Mouse (Mus musculus) limb, embryonic 13.5 days (tissue): Measurements from ENCODE around the gene Rnf149. TPM values are rescaled to one million over a fixed set of nuclear protein-coding genes. Genes with fewer than 3 reads are reported as not detected.

Experiments
- ATAC-seq: fragments of 200-750 bp; cut with Nextera tagmentation; 2 replicates; pipeline ENCODE4 v1.8.0; 2017; ENCODE audit warnings: low read depth, moderate number of reproducible peaks, moderate TSS enrichment; ENCODE audit not compliant: low FRiP score
- H3K27ac ChIP-seq: fragments of 300-500 bp; sonication (generic); 2 replicates; pipeline ENCODE4 v1.5.1; 2015; ENCODE audit warnings: inconsistent platforms, mild to moderate bottlenecking, moderate library complexity
- H3K27me3 ChIP-seq: fragments of 300-500 bp; sonication (generic); 2 replicates; pipeline ENCODE4 v1.6.1; 2015; ENCODE audit warnings: mild to moderate bottlenecking, inconsistent platforms
- H3K36me3 ChIP-seq: fragments of 300-500 bp; sonication (generic); 2 replicates; pipeline ENCODE4 v1.6.1; 2015; ENCODE audit warnings: inconsistent platforms, mild to moderate bottlenecking, moderate library complexity
- H3K4me1 ChIP-seq: fragments of 300-500 bp; sonication (generic); 2 replicates; pipeline ENCODE4 v1.6.1; 2015; ENCODE audit warnings: inconsistent platforms
- H3K4me2 ChIP-seq: fragments of 300-500 bp; sonication (generic); replicated peaks from 2 replicates; pipeline ENCODE4 v1.6.1; 2015; ENCODE audit warnings: inconsistent platforms, mild to moderate bottlenecking, moderate library complexity
- H3K4me3 ChIP-seq: fragments of 300-500 bp; sonication (generic); 2 replicates; pipeline ENCODE4 v1.5.1; 2015; ENCODE audit warnings: moderate library complexity, mild to moderate bottlenecking, inconsistent platforms
- H3K9ac ChIP-seq: fragments of 300-500 bp; sonication (generic); 2 replicates; pipeline ENCODE4 v1.6.1; 2015; ENCODE audit warnings: mild to moderate bottlenecking, inconsistent platforms
- H3K9me3 ChIP-seq: fragments of 300-500 bp; sonication (generic); 2 replicates; pipeline ENCODE4 v1.6.1; 2016; ENCODE audit warnings: inconsistent platforms
- WGBS: fragments of 180-500 bp; shearing (Covaris S2); methylation state at CpG from one replicate; pipeline ENCODE4 v1.1.7; 2015; 5-methylcytosine and 5-hydroxymethylcytosine counted together
- polyA plus RNA-seq: library from polyadenylated mRNA; unstranded; fragments of >200 nt; fragmentation: Nextera tagmentation; extraction: Ambion mirVana; gene quantifications from 2 replicates; pipeline ENCODE4 v1.2.1, GENCODE M21; 2015

Rnf149 gene
- polyA plus RNA-seq, 1 experiment from 2014 or later, result 27.9 TPM

- H3K36me3 ChIP-seq, result peaks cover 71% of the 10 kb centered on the region
- H3K9ac ChIP-seq, result no peak overlapping the region
- ATAC-seq, result no peak
Measured at GRCm38 (mm10) chr1:39540592-39540991, 36.6 kb downstream of the Rnf149 start.

GRCm38 (mm10) chr1:39537631-39538380, 39.4 kb downstream of the Rnf149 start:
- peaks cover 14% of the 10 kb centered on the region for H3K4me1 ChIP-seq
- H3K4me2 ChIP-seq, result peak overlapping the region; percentile 41
- WGBS, result 85% methylated on average over 10 of the region's 10 CpGs
- peaks cover 48% of the 10 kb centered on the region for H3K36me3 ChIP-seq
- H3K27me3 ChIP-seq, result no peaks in the 10 kb centered on the region
- H3K9ac ChIP-seq, result peak overlapping the region; percentile 20; the same call in 1 of the 2 replicates
- H3K27ac ChIP-seq, result no peak overlapping the region
- H3K9me3 ChIP-seq, result peaks cover 11% of the 10 kb centered on the region; the same call in 1 of the 2 replicates
- no peak for ATAC-seq
- 0 out of 2 replicates have a peak overlapping the region, but pooled peaks have one; percentile 0 for H3K4me3 ChIP-seq

More at GRCm38 (mm10) chr1:39540592-39540991, 36.6 kb downstream of the Rnf149 start:
- Histone ChIP-seq H3K4me1 (peaks cover 14% of the 10 kb centered on the region), H3K4me3 (no peak overlapping the region), H3K27ac (no peak overlapping the region), H3K4me2 (no peak overlapping the region), H3K9me3 (peaks cover 11% of the 10 kb centered on the region; the same call in 1 of the 2 replicates), H3K27me3 (no peaks in the 10 kb centered on the region)

- H3K9me3 ChIP-seq, result peaks cover 11% of the 10 kb centered on the region; the same call in 1 of the 2 replicates
- no peak for ATAC-seq
- H3K27me3 ChIP-seq, result no peaks in the 10 kb centered on the region
- peak overlapping the region; percentile 98 for H3K4me3 ChIP-seq
- no peak overlapping the region for H3K27ac ChIP-seq
- peak overlapping the region; percentile 85 for H3K4me2 ChIP-seq
- H3K4me1 ChIP-seq, result peaks cover 14% of the 10 kb centered on the region
- WGBS, result 39% methylated on average over 7 of the region's 7 CpGs
- H3K9ac ChIP-seq, result peak overlapping the region; percentile 95
- H3K36me3 ChIP-seq, result peaks cover 39% of the 10 kb centered on the region
Measured at GRCm38 (mm10) chr1:39536701-39537100, 40.5 kb downstream of the Rnf149 start.

- peaks cover 31% of the 10 kb centered on the region for H3K36me3 ChIP-seq
- peak; percentile 93 for ATAC-seq
- peaks cover 11% of the 10 kb centered on the region; the same call in 1 of the 2 replicates for H3K9me3 ChIP-seq
- under 1% methylated on average over 97 of the region's 100 CpGs for WGBS
- peak overlapping the region; percentile 91 for H3K27ac ChIP-seq
- H3K27me3 ChIP-seq, result no peaks in the 10 kb centered on the region
- peak overlapping the region; percentile 98 for H3K4me3 ChIP-seq
- H3K4me1 ChIP-seq, result peaks cover 14% of the 10 kb centered on the region
- peak overlapping the region; percentile 85 for H3K4me2 ChIP-seq
- peak overlapping the region; percentile 95 for H3K9ac ChIP-seq
Measured at GRCm38 (mm10) chr1:39535515-39536311, 41.5 kb downstream of the Rnf149 start.

- Histone ChIP-seq H3K9ac (peak within 1 kb of the TSS; percentile 95), H3K9me3 (0 out of 2 replicates have a peak, but pooled peaks cover 2% of the 10 kb centered on the region), H3K4me3 (peak within 1 kb of the TSS; percentile 98), H3K27me3 (no peaks in the 10 kb centered on the region), H3K36me3 (peaks cover 22% of the 10 kb centered on the region), H3K4me2 (peak within 1 kb of the TSS; percentile 85), H3K4me1 (peaks cover 14% of the 10 kb centered on the region), H3K27ac (peak within 1 kb of the TSS; percentile 91)
- 32% methylated on average over 13 of the region's 13 CpGs for WGBS
- no peak for ATAC-seq
Measured at GRCm38 (mm10) chr1:39534831-39535230, 42.4 kb downstream of the Rnf149 start, which contains the start of gene Cnot11. Gene Cnot11 (plus strand): TSS chr1:39534992.

- Histone ChIP-seq H3K4me2 (no peak overlapping the region), H3K27ac (no peak overlapping the region), H3K9ac (no peak overlapping the region), H3K4me1 (peaks cover 14% of the 10 kb centered on the region), H3K4me3 (no peak overlapping the region), H3K27me3 (no peaks in the 10 kb centered on the region), H3K36me3 (peaks cover 13% of the 10 kb centered on the region), H3K9me3 (no peaks in the 10 kb centered on the region)
- 23% methylated on average over 3 of the region's 3 CpGs for WGBS
- no peak for ATAC-seq
Measured at GRCm38 (mm10) chr1:39533917-39534316, 43.3 kb downstream of the Rnf149 start.

- no peak overlapping the region for H3K9ac ChIP-seq
- 67% methylated on average over 4 of the region's 4 CpGs for WGBS
- no peak for ATAC-seq
- no peaks in the 10 kb centered on the region for H3K36me3 ChIP-seq
- H3K9me3 ChIP-seq, result no peaks in the 10 kb centered on the region
- no peak overlapping the region for H3K4me3 ChIP-seq
- H3K27ac ChIP-seq, result no peak overlapping the region
- no peak overlapping the region for H3K4me2 ChIP-seq
- no peaks in the 10 kb centered on the region for H3K4me1 ChIP-seq
- H3K27me3 ChIP-seq, result no peaks in the 10 kb centered on the region
Measured at GRCm38 (mm10) chr1:39531036-39531435, 46.2 kb downstream of the Rnf149 start.

GRCm38 (mm10) chr1:39530258-39530943, 46.8 kb downstream of the Rnf149 start:
- no peaks in the 10 kb centered on the region for H3K9me3 ChIP-seq
- no peak for ATAC-seq
- no peaks in the 10 kb centered on the region for H3K36me3 ChIP-seq
- no peak overlapping the region for H3K27ac ChIP-seq
- H3K4me1 ChIP-seq, result no peaks in the 10 kb centered on the region
- H3K4me2 ChIP-seq, result no peak overlapping the region
- no peaks in the 10 kb centered on the region for H3K27me3 ChIP-seq
- WGBS, result 39% methylated on average over 13 of the region's 13 CpGs
- no peak overlapping the region for H3K4me3 ChIP-seq
- no peak overlapping the region for H3K9ac ChIP-seq

GRCm38 (mm10) chr1:39528319-39528718, 48.9 kb downstream of the Rnf149 start:
- H3K4me3 ChIP-seq, result no peak overlapping the region
- WGBS, result 70% methylated on average over 6 of the region's 6 CpGs
- ATAC-seq, result no peak

GRCm38 (mm10) chr1:39527432-39527831, 49.8 kb downstream of the Rnf149 start:
- Histone ChIP-seq H3K4me1 (no peaks in the 10 kb centered on the region), H3K9me3 (no peaks in the 10 kb centered on the region), H3K27ac (no peak overlapping the region), H3K9ac (no peak overlapping the region), H3K36me3 (no peaks in the 10 kb centered on the region), H3K27me3 (no peaks in the 10 kb centered on the region), H3K4me3 (no peak overlapping the region), H3K4me2 (no peak overlapping the region)
- WGBS, result 7% methylated on average over 7 of the region's 7 CpGs
- ATAC-seq, result peak; percentile 67; the same call in 1 of the 2 replicates

More at GRCm38 (mm10) chr1:39528319-39528718, 48.9 kb downstream of the Rnf149 start:
- no peaks in the 10 kb centered on the region for H3K36me3 ChIP-seq
- H3K4me2 ChIP-seq, result no peak overlapping the region
- no peak overlapping the region for H3K27ac ChIP-seq
- H3K27me3 ChIP-seq, result no peaks in the 10 kb centered on the region
- no peaks in the 10 kb centered on the region for H3K9me3 ChIP-seq
- H3K4me1 ChIP-seq, result no peaks in the 10 kb centered on the region
- H3K9ac ChIP-seq, result no peak overlapping the region

- no peak for ATAC-seq
- Histone ChIP-seq H3K27ac (no peak overlapping the region), H3K36me3 (no peaks in the 10 kb centered on the region), H3K27me3 (no peaks in the 10 kb centered on the region), H3K9ac (no peak overlapping the region), H3K4me3 (no peak overlapping the region), H3K9me3 (no peaks in the 10 kb centered on the region), H3K4me1 (no peaks in the 10 kb centered on the region), H3K4me2 (no peak overlapping the region)
- 84% methylated on average over 9 of the region's 9 CpGs for WGBS
Measured at GRCm38 (mm10) chr1:39526371-39527167, 50.6 kb downstream of the Rnf149 start.
